Mouse (Mus musculus): ENCODE measurements around the gene Phc2. TPM values are rescaled to one million over a fixed set of nuclear protein-coding genes. Genes with fewer than 3 reads are reported as not detected.

Gene Phc2
- total RNA-seq, 2 experiments from 2014 or later, result 84.8 to 90.6 TPM

DNA sequence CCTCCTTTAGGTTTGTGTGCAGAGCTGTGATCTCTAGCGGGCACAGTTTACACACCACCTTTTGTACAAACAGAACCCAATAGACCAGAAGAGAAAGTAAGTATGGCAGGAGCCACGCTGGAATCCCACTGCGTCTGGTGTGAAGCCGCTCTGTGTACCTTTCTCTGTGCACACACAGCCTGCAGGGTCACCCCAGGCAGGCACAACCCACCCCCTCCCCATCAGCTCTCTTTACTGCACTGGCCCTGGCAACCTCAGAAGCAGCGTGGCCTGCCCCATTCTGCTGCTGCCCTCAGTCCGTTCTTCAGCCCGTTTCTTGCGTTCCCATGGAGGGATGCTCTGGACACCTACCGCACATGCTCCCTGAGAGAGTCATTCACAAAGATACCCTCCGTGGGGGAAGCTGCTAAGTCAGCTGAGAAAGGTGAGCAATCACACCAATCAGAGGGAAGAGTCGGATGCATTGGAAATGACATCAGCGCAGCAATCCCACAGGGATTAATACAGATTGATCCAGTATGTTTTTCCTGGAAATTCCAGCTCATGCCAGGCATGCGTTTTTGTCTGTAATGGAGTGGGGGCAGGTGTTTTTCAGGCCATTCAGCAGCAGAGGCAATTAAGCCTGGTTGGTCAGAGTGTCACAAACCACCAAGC lies 24.2 kb downstream of the Phc2 start:
- no peak overlapping the region for H3K4me3 ChIP-seq
- intact Hi-C loops (cut with DNase I), result no loop called here
- no peak overlapping the region for H3K27ac ChIP-seq
- TF ChIP-seq CTCF (IDR thresholded peaks at IDR 0.05), result no peak
- DNase-seq (ENCODE audit: extremely low spot score in 1 of 2, low spot score in 2 of 2), result no peak

DNA sequence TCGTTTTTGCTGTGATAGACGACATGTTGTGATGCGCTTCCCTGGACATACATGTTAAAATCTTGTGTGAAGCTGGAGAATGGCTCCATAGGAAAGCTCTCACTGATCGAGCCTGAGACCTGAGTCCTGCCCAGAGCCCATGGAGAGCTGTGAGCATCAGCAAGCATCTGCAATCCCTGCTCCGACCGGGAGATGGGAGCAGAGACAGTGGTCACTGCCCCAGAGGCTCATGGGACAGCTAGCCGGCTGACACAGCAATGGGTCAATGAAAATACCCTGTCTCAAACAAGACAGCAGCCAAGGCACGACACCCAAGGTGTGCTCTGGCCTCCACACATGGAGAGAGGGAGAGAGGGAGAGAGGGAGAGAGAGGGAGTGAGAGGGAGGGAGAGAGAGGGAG lies 26.6 kb downstream of the Phc2 start:
- TF ChIP-seq CTCF (IDR thresholded peaks at IDR 0.05), result peak; percentile 41
- no peak for DNase-seq (ENCODE audit: extremely low spot score in 1 of 2, low spot score in 2 of 2)
- Histone ChIP-seq H3K4me3 (no peak overlapping the region), H3K27ac (no peak overlapping the region)
- intact Hi-C loops (cut with DNase I), result no loop called here

DNA sequence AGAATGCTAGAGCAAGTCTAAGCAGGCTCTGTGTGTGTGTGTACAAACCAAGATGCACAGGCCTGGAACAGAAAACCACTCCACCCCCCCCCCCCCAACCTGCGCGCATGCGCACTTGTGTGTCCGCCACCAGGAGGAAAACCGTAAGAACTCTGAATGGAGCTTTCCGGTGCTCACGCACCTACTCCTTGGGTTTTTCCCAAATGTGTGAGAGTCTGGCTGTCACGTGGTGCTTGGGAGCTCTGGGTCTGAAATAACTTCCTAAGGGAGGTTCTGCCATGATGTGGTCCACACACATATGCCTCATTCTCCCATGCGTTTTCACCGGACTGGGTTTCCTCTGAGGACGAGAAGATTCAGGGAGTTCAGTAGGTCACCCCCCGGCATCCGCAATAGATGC lies 27.8 kb downstream of the Phc2 start:
- no peak overlapping the region for H3K4me3 ChIP-seq
- TF ChIP-seq CTCF (IDR thresholded peaks at IDR 0.05), result no peak; the same call in 1 of the 2 replicates
- H3K27ac ChIP-seq, result no peak overlapping the region
- DNase-seq (ENCODE audit: extremely low spot score in 1 of 2, low spot score in 2 of 2), result no peak
- intact Hi-C loops (cut with DNase I), result no loop called here

DNA sequence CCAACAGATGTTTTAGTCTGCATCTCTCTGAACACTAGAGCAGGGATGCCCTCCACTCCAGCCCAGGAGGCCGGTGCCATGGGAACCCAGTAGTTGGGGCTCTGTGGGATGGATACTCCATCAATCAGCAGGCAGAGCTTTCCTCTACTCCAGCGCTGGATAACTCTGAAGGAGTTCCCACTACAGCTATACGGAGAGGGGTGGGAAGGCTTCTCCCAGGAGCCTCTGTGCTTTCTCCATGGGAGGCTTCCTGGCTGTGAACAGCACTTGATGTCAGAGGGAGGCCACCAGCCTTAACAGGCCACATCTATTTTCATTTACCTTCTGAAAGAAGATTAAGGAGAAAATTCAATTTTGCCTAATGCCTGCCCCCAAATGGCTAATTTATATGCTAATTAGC lies 29.2 kb downstream of the Phc2 start:
- DNase-seq (ENCODE audit: extremely low spot score in 1 of 2, low spot score in 2 of 2), result no peak
- intact Hi-C loops (cut with DNase I), result no loop called here
- Histone ChIP-seq H3K4me3 (no peak overlapping the region), H3K27ac (no peak overlapping the region)
- TF ChIP-seq CTCF (IDR thresholded peaks at IDR 0.05), result no peak

DNA sequence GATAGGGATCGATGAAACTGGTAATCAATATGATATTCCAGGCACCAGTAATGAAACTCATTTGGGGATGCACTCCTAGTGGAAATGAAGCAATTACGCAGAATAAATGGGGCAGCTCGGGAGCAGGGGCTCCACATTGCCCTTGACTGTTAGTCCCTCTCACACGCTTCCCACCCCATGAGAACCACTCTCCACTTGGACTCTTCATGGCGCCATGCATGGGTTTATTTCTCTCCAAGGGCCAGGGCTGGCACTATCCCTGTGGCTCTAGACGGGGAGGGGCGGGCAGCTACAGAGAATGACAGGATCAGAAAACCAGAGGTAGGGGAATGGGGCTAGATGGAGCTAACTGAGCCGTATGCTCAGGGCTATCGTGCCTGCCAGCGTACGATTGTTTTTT lies 29.6 kb downstream of the Phc2 start:
- Histone ChIP-seq H3K4me3 (no peak overlapping the region), H3K27ac (no peak overlapping the region)
- TF ChIP-seq CTCF (IDR thresholded peaks at IDR 0.05), result no peak
- no peak for DNase-seq (ENCODE audit: extremely low spot score in 1 of 2, low spot score in 2 of 2)
- intact Hi-C loops (cut with DNase I), result no loop called here

DNA sequence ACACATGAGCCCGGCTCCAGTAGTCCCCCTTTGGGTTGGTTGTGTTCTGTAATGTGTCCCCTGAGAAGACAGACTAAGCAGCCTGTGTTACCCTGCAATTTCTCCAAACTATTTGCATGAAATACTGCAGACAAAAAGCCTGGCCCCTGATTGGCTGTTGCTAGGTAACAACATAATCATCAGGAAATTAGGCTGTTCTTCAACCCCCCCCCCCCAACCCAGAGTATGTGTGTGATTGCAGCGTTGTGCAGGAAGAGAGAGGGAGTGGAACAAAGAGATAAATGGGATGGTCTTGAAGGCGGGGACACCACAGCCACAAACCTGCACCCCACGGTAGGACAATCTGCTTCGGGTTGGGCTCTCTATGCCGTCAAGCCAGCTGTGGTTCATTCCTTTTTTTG lies 34.0 kb downstream of the Phc2 start:
- no peak for TF ChIP-seq CTCF (IDR thresholded peaks at IDR 0.05)
- intact Hi-C loops (cut with DNase I), result loop anchor here (2.0 kb wide), 1 partner anchor 34 kb away; the partner anchor contains the start of gene Phc2
- DNase-seq (ENCODE audit: extremely low spot score in 1 of 2, low spot score in 2 of 2), result no peak

DNA sequence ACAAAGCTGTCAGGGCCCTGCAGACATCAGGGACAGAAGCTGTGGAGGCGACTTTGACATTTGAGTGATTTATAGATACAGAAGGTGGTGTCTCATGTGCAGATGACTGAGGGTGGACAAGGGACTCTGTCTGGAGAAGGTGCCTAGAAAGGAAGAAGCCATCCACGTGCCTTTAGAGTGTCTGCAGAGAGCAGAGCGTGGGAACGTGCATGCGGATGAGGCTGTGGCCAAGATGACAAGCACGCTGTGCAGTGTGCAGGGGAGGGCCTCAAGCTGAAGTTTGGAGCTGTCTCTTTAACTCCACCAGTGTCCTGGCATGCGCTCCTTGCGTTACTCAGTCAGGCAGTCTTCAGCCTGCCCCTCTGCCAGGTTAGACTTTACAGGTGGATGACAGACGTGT lies 34.5 kb downstream of the Phc2 start:
- no peak for TF ChIP-seq CTCF (IDR thresholded peaks at IDR 0.05)
- Histone ChIP-seq H3K27ac (peak overlapping the region; percentile 57; the same call in 1 of the 2 replicates), H3K4me3 (no peak overlapping the region)
- intact Hi-C loops (cut with DNase I), result loop anchor here (2.0 kb wide), 1 partner anchor 34 kb away; the partner anchor contains the start of gene Phc2
- DNase-seq (ENCODE audit: extremely low spot score in 1 of 2, low spot score in 2 of 2), result peak; percentile 57 to 63

More for the DNA sequence above, 34.0 kb downstream of the Phc2 start:
- no peak overlapping the region for H3K4me3 ChIP-seq
- peak overlapping the region; percentile 22; the same call in 1 of the 2 replicates for H3K27ac ChIP-seq

DNA sequence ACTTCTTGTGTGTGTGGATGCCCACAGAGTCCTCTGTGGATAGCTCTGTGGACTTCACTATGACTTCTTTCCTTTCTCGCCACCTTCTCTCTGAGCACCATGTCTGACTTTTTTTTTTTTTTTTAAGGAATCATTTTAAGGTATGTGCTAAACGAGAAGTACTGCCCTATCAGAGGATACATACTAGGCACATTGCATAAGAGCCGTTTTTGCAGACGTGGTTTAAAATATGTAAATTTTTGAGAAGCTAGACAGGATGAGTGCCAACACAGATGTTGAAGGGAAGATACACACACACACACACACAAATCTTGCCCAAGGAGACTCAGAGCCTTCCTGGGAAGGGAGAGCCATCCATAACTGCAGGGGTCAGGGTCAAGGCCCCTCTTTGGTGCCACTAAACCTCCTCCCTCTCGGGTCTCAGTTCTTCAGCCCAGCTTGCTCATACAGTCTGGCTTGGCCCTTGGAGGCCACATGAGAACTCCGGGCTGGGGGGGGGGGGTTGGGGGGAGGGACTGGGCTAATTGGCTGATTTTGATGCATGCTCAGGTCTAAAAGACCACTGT lies 35.3 kb downstream of the Phc2 start:
- H3K4me3 ChIP-seq, result no peak overlapping the region
- peak overlapping the region; percentile 57; the same call in 1 of the 2 replicates for H3K27ac ChIP-seq
- intact Hi-C loops (cut with DNase I), result loop anchor here (2.0 kb wide), 1 partner anchor 35 kb away; the partner anchor contains the start of gene Phc2
- DNase-seq (ENCODE audit: extremely low spot score in 1 of 2, low spot score in 2 of 2), result no peak
- no peak for TF ChIP-seq CTCF (IDR thresholded peaks at IDR 0.05)

DNA sequence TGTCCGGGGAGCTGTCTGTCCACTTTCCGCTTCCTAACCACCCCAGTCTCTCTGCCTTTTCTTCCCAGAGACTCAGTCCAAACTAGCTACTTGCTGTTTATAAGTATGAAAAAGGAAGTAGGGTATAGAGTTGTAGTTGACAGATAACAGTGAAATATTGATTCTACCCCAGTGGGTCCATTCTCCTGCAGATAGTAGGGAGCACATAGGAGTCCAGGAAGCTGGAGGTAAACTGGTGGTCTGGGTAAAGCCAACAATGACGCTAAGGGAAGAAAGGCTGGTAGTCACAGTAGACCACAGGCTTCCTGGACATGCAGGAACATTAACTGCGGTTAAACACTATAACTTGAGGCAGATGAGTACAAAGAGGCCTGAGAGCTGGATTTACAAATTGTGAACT lies 36.7 kb downstream of the Phc2 start:
- intact Hi-C loops (cut with DNase I), result no loop called here
- no peak for TF ChIP-seq CTCF (IDR thresholded peaks at IDR 0.05)
- no peak overlapping the region for H3K27ac ChIP-seq
- H3K4me3 ChIP-seq, result no peak overlapping the region
- no peak for DNase-seq (ENCODE audit: extremely low spot score in 1 of 2, low spot score in 2 of 2)

DNA sequence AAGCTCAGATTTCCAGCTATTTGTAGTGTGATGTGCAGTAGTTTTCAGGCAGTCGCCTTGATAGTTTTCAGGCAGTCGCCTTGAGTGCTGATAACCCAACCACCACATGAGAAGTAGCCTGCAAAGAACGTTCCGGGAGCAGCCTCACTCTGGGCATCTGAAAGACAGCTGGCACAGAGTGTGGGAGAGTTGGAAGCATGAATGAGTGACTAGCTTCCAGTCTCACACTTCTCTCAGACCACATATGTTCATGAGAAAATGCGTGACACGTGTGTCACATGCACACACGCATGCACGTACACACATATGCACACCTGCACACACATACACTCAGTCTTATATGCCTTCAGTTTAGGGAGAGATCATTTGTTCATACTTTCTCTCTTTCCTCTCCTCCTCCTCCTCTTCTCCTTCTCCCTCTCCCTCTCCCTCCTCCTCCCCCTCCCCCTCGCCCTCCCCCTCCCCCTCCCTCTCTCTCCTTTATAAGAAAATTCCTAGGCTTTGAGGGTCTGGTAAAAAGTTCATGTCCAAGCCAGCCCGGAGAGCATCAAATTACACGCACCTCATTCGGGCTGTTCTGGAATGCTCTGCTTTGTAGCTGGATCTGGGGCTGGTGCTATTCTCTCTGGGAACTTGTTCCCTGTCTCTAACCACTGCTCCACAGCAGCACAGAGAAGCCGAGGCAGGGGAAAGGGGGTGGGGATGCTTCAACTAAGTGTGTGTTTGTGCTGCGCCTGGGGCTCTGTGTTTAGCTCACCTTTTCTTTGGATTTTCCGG lies 37.8 kb downstream of the Phc2 start:
- no peak overlapping the region for H3K4me3 ChIP-seq
- H3K27ac ChIP-seq, result no peak overlapping the region
- no peak for DNase-seq (ENCODE audit: extremely low spot score in 1 of 2, low spot score in 2 of 2)
- intact Hi-C loops (cut with DNase I), result no loop called here
- no peak for TF ChIP-seq CTCF (IDR thresholded peaks at IDR 0.05)

DNA sequence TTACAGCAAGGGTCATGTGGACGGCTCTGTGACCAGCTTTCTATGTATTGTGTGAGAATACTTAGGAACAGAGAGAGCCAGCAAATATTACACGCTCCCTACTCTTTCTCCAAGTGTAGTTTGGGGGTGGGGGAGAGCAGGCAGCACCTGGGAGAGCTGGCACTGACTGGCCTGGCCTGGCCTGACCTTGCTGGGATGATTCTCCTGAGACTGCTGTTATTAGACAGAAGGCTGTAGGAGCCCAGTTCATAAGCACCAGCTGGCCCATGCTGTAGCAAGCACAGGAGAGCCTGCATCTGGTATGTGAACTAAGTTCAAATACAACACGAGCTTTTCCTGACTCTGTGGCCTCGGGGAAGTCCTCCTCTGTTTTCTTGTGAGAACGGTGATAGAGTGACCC lies 38.7 kb downstream of the Phc2 start:
- TF ChIP-seq CTCF (IDR thresholded peaks at IDR 0.05), result no peak
- Histone ChIP-seq H3K4me3 (no peak overlapping the region), H3K27ac (no peak overlapping the region)
- intact Hi-C loops (cut with DNase I), result no loop called here
- DNase-seq (ENCODE audit: extremely low spot score in 1 of 2, low spot score in 2 of 2), result no peak

DNA sequence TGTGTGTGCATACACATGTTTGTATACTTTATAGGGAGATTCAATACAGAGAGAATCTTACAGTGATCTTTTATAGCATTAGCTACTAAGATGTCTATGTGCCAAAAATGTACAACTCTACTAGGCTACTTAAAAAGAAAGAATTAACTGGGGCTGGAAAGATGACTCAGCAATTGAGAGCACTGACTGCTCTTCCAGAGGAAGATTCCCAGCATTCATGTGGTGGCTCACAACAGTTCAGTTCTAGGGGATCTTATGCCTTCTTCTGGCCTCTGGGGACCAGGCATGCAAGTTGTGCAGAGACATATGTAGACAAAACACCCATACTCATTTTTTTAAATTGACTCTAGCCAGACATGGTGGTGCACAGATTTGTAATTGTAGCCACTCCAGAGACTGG lies 39.8 kb downstream of the Phc2 start:
- peak in 1 of 2 experiments; percentile 7 for DNase-seq (ENCODE audit: extremely low spot score in 1 of 2, low spot score in 2 of 2)
- intact Hi-C loops (cut with DNase I), result no loop called here
- Histone ChIP-seq H3K27ac (peak overlapping the region; percentile 36; the same call in 1 of the 2 replicates), H3K4me3 (no peak overlapping the region)
- no peak for TF ChIP-seq CTCF (IDR thresholded peaks at IDR 0.05)

Data from left cerebral cortex, adult 2 months (tissue).